Mouse (Mus musculus) liver, embryonic 15.5 days (tissue): ENCODE data around the gene Ecm2. TPM values are rescaled to one million over a fixed set of nuclear protein-coding genes. Genes with fewer than 3 reads are reported as not detected.

Source experiments
- ATAC-seq: fragments of 200-750 bp; cut with Nextera tagmentation; 2 replicates; pipeline ENCODE4 v1.8.0; 2017; ENCODE audit warnings: moderate number of reproducible peaks, mild to moderate bottlenecking, moderate library complexity; ENCODE audit not compliant: insufficient read depth
- H3K27ac ChIP-seq: fragments of 300-500 bp; sonication (generic); replicated peaks from 2 replicates; pipeline ENCODE4 v1.5.1; 2015; ENCODE audit warnings: mild to moderate bottlenecking, inconsistent platforms
- H3K27me3 ChIP-seq: fragments of 300-500 bp; sonication (generic); 2 replicates; pipeline ENCODE4 v1.6.1; 2015; ENCODE audit warnings: mild to moderate bottlenecking, inconsistent platforms
- H3K36me3 ChIP-seq: fragments of 300-500 bp; sonication (generic); replicated peaks from 2 replicates; pipeline ENCODE4 v1.6.1; 2015; ENCODE audit warnings: moderate library complexity, mild to moderate bottlenecking, inconsistent platforms
- H3K4me1 ChIP-seq: fragments of 300-500 bp; sonication (generic); replicated peaks from 2 replicates; pipeline ENCODE4 v1.6.1; 2015; ENCODE audit warnings: inconsistent platforms
- H3K4me2 ChIP-seq: fragments of 300-500 bp; sonication (generic); 2 replicates; pipeline ENCODE4 v1.6.1; 2015; ENCODE audit warnings: moderate library complexity, mild to moderate bottlenecking, inconsistent platforms
- H3K4me3 ChIP-seq: fragments of 300-500 bp; sonication (generic); replicated peaks from 2 replicates; pipeline ENCODE4 v1.5.1; 2015; ENCODE audit warnings: mild to moderate bottlenecking, inconsistent platforms
- H3K9ac ChIP-seq: fragments of 300-500 bp; sonication (generic); 2 replicates; pipeline ENCODE4 v1.6.1; 2015; ENCODE audit warnings: moderate library complexity, mild to moderate bottlenecking, inconsistent platforms
- H3K9me3 ChIP-seq: fragments of 300-500 bp; sonication (generic); replicated peaks from 2 replicates; pipeline ENCODE4 v1.6.1; 2016; ENCODE audit warnings: inconsistent platforms
- WGBS: fragments of 180-500 bp; shearing (Covaris S2); methylation state at CpG from one replicate; pipeline ENCODE4 v1.1.7; 2015; ENCODE audit warnings: mixed read lengths; ENCODE audit not compliant: insufficient replicate concordance; 5-methylcytosine and 5-hydroxymethylcytosine counted together
- polyA plus RNA-seq: library from polyadenylated mRNA; unstranded; fragments of >200 nt; fragmentation: Nextera tagmentation; extraction: Ambion mirVana; gene quantifications from 2 replicates; pipeline ENCODE4 v1.2.1, GENCODE M21; 2015

The Ecm2 gene
- polyA plus RNA-seq, 1 experiment from 2014 or later, result 0.24 TPM

DNA sequence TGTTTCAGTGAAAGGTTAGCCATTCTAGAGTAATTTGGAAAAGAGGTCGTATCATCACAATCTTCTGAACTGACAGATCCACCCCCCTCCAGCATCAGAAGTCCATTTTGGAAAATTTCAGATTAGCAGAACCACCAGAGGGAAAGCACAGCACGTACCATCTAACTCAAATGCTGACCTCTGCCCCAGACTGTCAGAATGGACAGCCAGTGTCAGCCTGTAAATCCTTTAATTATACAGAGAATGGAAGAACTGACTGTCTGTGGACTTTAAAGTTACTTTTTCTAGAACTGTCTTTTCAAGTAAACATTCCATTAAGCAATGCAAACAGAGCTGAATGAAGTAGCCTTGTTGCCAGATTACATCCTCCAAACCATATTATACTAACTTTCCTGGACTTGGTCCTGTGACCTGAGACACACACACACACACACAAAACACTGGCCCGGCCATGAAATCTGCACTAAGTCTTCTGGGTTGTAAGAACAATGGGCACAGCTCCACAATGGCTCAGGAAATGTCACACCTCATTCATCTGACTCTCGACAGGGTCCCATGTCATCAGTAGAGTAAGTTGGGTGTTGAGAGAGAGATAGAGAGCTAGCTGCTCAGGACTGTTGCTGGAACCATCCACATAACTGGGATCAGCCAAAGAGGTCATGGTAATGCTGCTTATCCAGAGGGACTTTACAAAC lies 32.5 kb upstream of the Ecm2 start:
- ATAC-seq, result peak; percentile 44; the same call in 1 of the 2 replicates
- Histone ChIP-seq H3K27me3 (no peaks in the 10 kb centered on the region), H3K27ac (no peak overlapping the region; the same call in 1 of the 2 replicates), H3K4me3 (no peak overlapping the region), H3K36me3 (no peaks in the 10 kb centered on the region), H3K4me2 (no peak overlapping the region), H3K9ac (no peak overlapping the region), H3K4me1 (0 out of 2 replicates have a peak, but pooled peaks cover 11% of the 10 kb centered on the region), H3K9me3 (no peaks in the 10 kb centered on the region)
- 65% methylated on average over 4 of the region's 4 CpGs for WGBS

DNA sequence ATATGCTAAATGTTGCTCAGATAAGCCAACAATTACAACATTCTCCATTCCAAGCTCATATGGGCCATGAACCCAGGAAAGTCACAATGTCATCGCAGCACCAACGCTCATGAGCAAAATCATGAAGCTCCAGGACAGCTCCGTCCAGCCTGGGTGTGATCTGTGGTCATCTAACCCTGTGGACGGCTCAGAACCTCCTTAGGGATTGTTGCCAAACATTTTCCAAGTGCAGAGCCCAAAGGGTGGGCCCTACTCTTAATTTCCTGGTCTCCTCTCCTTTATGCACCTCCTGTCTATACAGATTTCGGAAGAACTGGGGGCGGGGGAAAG lies 32.0 kb upstream of the Ecm2 start:
- no peak for ATAC-seq

DNA sequence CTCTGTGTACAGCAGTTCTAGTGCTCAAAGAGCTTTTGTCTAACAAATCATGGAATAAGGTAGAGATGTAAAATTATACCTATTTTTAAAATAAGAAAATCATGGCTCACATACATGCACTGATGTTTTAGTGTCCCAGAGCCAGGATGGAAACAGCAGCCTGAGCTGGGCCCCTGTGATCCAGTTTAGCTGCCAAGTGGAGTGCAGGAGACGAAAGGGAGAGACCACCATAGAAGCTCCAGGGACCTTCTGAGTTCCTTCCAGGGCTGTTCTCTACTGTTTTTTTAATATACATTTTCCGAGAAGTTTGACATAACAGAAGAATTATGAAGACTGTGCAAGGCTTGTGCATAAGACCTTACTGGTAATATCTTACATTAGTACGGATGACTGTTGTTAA lies 26.7 kb upstream of the Ecm2 start:
- Histone ChIP-seq H3K9ac (no peak overlapping the region), H3K27me3 (no peaks in the 10 kb centered on the region), H3K4me3 (no peak overlapping the region), H3K4me1 (no peaks in the 10 kb centered on the region), H3K4me2 (no peak overlapping the region), H3K27ac (no peak overlapping the region), H3K36me3 (no peaks in the 10 kb centered on the region), H3K9me3 (no peaks in the 10 kb centered on the region)
- no peak for ATAC-seq
- 77% methylated on average over 3 of the region's 3 CpGs for WGBS

More for the DNA sequence above, 32.0 kb upstream of the Ecm2 start:
- Histone ChIP-seq H3K27ac (no peak overlapping the region), H3K4me2 (no peak overlapping the region), H3K36me3 (no peaks in the 10 kb centered on the region), H3K27me3 (no peaks in the 10 kb centered on the region), H3K9ac (no peak overlapping the region), H3K4me1 (0 out of 2 replicates have a peak, but pooled peaks cover 11% of the 10 kb centered on the region), H3K4me3 (no peak overlapping the region), H3K9me3 (no peaks in the 10 kb centered on the region)
- 82% methylated on average over 6 of the region's 6 CpGs for whole genome bisulfite sequencing

DNA sequence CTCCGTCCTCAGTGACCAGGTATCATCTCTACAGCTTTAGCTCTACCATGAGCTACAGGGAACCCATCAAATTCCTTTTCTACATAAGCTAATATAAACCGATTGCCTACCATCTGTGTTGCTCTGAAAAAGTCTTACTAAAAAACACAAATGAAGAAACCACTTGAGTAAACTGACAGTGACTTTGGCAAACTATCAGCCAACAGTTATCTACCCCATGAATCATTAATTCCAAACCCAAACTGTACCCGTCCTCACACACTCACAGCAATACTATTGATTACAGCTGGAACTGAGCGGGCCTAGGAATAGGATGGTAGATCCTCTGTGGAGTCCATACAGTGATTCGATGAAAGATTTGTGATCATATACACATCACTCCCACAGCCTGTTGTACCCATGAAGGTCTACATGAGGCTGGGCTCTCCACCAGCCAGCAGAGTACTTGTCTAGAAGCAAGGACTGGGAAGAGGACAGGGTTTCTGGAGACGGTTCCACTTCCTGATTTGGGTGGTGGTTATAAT lies 25.7 kb upstream of the Ecm2 start:
- no peaks in the 10 kb centered on the region for H3K36me3 ChIP-seq
- H3K27me3 ChIP-seq, result no peaks in the 10 kb centered on the region
- ATAC-seq, result no peak
- WGBS, result 70% methylated on average over 6 of the region's 6 CpGs
- H3K9ac ChIP-seq, result no peak overlapping the region
- H3K4me1 ChIP-seq, result no peaks in the 10 kb centered on the region
- H3K27ac ChIP-seq, result no peak overlapping the region
- H3K9me3 ChIP-seq, result no peaks in the 10 kb centered on the region
- H3K4me3 ChIP-seq, result no peak overlapping the region
- H3K4me2 ChIP-seq, result no peak overlapping the region

DNA sequence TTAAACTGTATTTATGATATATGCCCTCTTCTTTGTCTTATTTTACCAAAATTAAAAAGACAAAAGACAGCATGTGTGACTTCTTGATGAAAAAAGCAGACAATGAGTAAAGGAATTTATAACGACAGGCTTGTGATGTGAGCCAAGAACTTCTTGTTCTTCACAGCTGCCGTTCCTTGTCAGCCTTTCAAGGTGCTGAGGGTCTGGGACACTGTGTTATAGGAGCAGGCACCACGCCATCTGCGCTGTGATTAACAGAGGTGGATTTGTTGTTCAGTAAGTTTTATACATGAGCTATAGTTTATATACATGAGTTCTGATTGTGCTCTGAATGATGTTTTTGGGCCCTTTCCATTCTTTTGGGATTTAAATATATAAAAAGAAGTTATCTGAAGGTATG lies 25.2 kb upstream of the Ecm2 start:
- H3K4me1 ChIP-seq, result no peaks in the 10 kb centered on the region
- no peak for ATAC-seq
- 78% methylated on average over 4 of the region's 4 CpGs for WGBS

DNA sequence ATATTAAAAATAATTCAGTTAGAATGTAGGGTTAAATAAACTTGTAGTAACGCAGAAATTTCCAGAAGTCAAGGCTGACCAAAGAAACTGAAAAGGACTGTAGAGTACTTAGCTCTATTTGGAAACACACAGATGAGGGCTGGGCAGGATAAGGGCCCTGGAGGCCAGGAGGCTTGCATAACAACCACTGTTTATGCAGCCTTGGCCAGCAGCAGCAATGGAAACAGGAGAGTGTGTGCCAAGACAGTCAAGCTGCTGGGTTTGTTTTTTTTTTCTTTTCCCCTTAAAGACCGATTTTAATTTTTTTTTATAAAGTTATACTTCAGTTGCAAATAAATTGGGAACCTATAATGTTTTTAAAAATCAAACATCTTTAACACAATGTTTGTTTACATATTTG lies 24.6 kb upstream of the Ecm2 start:
- ATAC-seq, result no peak
- WGBS, result 64% methylated on average over 2 of the region's 2 CpGs
- H3K4me3 ChIP-seq, result no peak overlapping the region
- H3K4me2 ChIP-seq, result no peak overlapping the region
- no peaks in the 10 kb centered on the region for H3K4me1 ChIP-seq
- no peak overlapping the region for H3K27ac ChIP-seq
- no peaks in the 10 kb centered on the region for H3K9me3 ChIP-seq
- H3K36me3 ChIP-seq, result no peaks in the 10 kb centered on the region
- H3K9ac ChIP-seq, result no peak overlapping the region
- no peaks in the 10 kb centered on the region for H3K27me3 ChIP-seq

More for the DNA sequence above, 25.2 kb upstream of the Ecm2 start:
- no peak overlapping the region for H3K4me2 ChIP-seq
- no peaks in the 10 kb centered on the region for H3K9me3 ChIP-seq
- no peak overlapping the region for H3K27ac ChIP-seq
- H3K9ac ChIP-seq, result no peak overlapping the region
- H3K27me3 ChIP-seq, result no peaks in the 10 kb centered on the region
- no peak overlapping the region for H3K4me3 ChIP-seq
- no peaks in the 10 kb centered on the region for H3K36me3 ChIP-seq

DNA sequence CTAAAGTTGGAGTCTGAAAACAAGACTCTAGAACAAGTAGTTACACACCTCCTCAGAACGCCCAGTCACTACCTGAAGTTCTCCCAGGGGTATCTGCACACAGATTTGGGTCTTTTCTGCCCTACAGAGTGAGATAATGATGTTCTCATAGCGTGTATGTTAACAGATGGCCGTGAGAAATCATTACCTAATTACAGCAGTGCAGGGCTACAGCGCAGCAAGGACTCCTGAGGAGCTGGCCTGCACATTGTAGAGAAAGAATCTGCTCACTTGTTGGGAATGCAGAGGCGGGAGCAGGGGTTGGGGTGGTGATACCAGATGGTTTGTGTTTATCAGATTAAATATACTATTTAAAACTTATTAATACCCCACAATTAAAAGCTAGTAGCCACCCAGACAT lies 24.1 kb upstream of the Ecm2 start:
- no peaks in the 10 kb centered on the region for H3K4me1 ChIP-seq
- no peak overlapping the region for H3K4me2 ChIP-seq
- 66% methylated on average over 5 of the region's 5 CpGs for WGBS
- no peak for ATAC-seq
- no peak overlapping the region for H3K9ac ChIP-seq
- H3K27ac ChIP-seq, result no peak overlapping the region
- H3K36me3 ChIP-seq, result no peaks in the 10 kb centered on the region
- no peaks in the 10 kb centered on the region for H3K27me3 ChIP-seq
- H3K4me3 ChIP-seq, result no peak overlapping the region
- H3K9me3 ChIP-seq, result no peaks in the 10 kb centered on the region

DNA sequence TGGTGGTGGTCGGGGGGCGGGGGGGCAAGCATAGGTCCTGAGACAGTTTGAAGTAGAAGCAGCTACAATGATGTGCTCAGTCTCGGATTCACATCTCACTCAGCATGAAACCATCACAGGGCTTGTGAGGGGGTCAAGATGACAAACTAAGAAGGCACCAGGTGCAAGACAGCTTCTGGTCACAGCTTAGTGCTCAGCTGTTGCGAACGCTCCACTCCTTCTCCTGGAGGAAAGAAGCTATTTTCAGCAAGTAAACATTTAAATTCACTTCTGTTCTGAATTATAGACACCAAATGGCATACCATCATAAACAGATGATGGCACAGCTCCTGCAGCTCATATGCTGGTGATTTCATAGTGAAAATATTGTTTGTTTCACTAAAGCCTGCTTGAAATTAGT lies 19.2 kb upstream of the Ecm2 start:
- no peaks in the 10 kb centered on the region for H3K9me3 ChIP-seq
- no peaks in the 10 kb centered on the region for H3K4me1 ChIP-seq
- no peak overlapping the region for H3K4me2 ChIP-seq
- no peak for ATAC-seq
- H3K27ac ChIP-seq, result no peak overlapping the region
- H3K36me3 ChIP-seq, result no peaks in the 10 kb centered on the region
- WGBS, result 82% methylated on average over 5 of the region's 5 CpGs
- H3K27me3 ChIP-seq, result no peaks in the 10 kb centered on the region
- H3K9ac ChIP-seq, result no peak overlapping the region
- no peak overlapping the region for H3K4me3 ChIP-seq

DNA sequence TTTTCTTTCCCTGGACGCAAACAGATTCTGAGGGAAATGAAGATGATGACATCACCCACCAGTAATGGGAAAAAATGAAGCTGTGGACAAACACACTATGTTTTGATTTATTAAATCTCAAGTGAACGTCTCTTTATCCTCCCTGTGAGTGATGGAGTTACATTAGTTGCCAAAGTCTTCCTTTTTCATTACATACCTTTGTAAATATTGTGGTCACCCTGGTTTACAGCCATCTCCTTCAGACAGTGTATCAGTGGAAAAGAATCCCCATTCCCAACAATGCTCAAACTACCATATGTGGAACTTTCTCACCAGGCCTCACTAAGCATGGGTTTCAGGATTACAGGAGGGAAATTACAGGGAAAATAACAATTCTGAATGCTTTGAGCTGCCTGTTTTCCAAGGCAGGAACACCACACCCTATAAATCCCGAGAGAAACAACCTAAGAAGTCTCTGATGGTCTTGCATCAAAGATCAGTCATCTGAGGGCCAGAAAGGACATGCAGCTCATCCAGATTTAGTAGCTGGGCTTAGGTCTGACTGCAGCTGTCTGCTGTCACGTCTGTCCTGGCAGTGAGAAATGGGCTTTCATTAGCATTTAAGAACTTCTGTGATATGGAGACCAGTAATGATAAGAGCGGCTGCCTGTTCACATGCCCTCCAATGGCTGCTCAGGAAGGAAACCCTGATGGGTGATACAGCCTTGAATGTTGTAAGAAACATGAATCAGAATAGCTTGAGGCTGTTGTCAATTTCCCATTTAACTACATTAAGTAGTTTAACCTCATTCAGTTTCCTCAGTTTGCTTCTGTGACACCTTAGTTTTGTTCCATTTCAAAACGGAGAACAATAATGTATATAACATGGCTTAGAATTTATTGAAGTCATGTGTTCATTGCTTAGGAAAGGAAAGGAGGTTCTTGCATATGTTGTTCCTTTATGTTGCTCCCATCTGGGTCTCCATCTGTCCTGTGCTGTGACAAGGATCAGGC lies 11.9 kb upstream of the Ecm2 start, which contains the start of gene Tes3-ps:
TSS of gene Tes3-ps (plus strand) at position 943 of the 993 bp plus-strand sequence.
- Histone ChIP-seq H3K27me3 (no peaks in the 10 kb centered on the region), H3K4me2 (no peak within 1 kb of the TSS), H3K27ac (no peak within 1 kb of the TSS), H3K4me1 (no peaks in the 10 kb centered on the region), H3K36me3 (no peaks in the 10 kb centered on the region), H3K9ac (no peak within 1 kb of the TSS), H3K9me3 (no peaks in the 10 kb centered on the region), H3K4me3 (no peak within 1 kb of the TSS)
- WGBS, result 51% methylated on average over 6 of the region's 6 CpGs
- no peak for ATAC-seq

DNA sequence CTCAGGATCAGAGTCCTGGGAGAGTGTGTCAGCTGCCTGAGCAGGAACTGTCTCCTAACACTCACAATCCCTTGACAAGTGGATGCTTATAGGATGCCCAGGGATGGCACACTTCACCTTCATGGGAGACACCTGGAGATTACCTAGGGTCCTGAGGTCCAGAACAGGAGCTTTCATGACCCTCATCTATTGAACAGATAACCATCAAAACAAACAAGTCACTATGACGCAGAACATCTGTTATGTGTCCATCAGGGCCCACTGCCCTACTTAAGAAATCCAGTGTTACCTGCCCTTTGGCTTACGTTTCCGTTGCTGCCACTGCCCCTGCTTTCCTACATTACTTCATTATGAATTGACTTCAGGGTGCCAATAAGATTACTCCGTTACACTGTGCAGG lies 1.2 kb downstream of the Ecm2 start:
- Histone ChIP-seq H3K4me3 (no peak overlapping the region), H3K9ac (no peak overlapping the region), H3K27ac (no peak overlapping the region), H3K27me3 (no peaks in the 10 kb centered on the region), H3K4me2 (no peak overlapping the region), H3K4me1 (no peaks in the 10 kb centered on the region), H3K36me3 (no peaks in the 10 kb centered on the region), H3K9me3 (no peaks in the 10 kb centered on the region)
- no peak for ATAC-seq
- WGBS, result 75% methylated on average over 4 of the region's 4 CpGs

DNA sequence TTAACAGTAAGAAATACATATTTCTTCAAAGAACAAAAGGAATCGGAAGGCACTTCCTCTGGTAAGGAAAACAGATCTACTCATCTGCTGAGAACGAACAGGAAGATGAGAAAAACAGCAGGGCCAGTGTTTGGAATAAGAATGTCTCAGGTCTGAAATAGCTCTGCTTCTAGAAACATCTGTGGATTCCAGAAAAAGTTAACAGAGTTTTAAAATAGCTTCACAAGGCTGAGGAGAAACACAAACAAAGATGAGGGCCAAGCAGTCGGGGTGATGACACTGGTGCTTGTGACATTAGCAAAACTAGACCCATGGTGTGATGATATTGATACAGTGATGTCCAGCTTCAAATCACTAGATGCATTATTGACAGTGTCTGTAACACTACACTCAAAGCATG lies 2.6 kb downstream of the Ecm2 start:
- no peak overlapping the region for H3K4me2 ChIP-seq
- 69% methylated on average over 3 of the region's 3 CpGs for WGBS

More for the DNA sequence above, 2.6 kb downstream of the Ecm2 start:
- Histone ChIP-seq H3K27ac (no peak overlapping the region), H3K4me3 (no peak overlapping the region), H3K9ac (no peak overlapping the region), H3K27me3 (no peaks in the 10 kb centered on the region), H3K4me1 (no peaks in the 10 kb centered on the region), H3K36me3 (no peaks in the 10 kb centered on the region), H3K9me3 (no peaks in the 10 kb centered on the region)
- ATAC-seq, result no peak
